Mouse (Mus musculus) lung, postnatal 10 days (tissue): ENCODE measurements around the gene Arid3b.

Experiments used
- DNase-seq: peaks from one replicate; pipeline ENCODE4 v3.0.0; 2021

Arid3b gene

GRCm38 (mm10) chr9:57829812-57830557, 6.6 kb downstream of the Arid3b start:
- DNase-seq, result no peak

- DNase-seq, result no peak
These were observed 13.2 kb downstream of the Arid3b start for GRCm38 (mm10) chr9:57823397-57823796.

DNA sequence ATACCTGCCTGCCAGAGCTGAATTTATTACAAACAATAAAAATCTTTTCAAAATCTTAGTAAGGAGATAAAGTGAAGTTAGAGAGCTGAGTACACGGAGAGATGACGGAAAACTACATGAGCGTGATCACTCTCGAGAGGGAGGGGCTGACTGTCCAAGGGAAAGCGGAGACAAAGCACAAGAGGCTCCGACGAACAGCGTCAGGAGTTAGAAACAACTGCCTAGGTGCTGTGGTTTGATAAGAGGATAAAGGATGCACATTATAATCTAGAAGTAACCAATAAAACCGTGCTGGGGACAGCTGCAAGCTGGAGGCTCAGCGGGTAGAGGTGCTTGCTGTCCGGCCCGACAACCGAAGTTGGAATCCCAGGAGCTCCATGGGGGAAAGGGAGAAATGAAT, 13.8 kb downstream of the Arid3b start:
- DNase-seq, result no peak

GRCm38 (mm10) chr9:57820186-57821080, 16.2 kb downstream of the Arid3b start:
- no peak for DNase-seq

- peak; percentile 68 for DNase-seq
These were observed 19.3 kb downstream of the Arid3b start for GRCm38 (mm10) chr9:57817220-57817667.

GRCm38 (mm10) chr9:57814866-57815265, 21.7 kb downstream of the Arid3b start:
- peak; percentile 36 for DNase-seq

- DNase-seq, result no peak
These were observed 22.6 kb downstream of the Arid3b start for GRCm38 (mm10) chr9:57814014-57814413.

DNA sequence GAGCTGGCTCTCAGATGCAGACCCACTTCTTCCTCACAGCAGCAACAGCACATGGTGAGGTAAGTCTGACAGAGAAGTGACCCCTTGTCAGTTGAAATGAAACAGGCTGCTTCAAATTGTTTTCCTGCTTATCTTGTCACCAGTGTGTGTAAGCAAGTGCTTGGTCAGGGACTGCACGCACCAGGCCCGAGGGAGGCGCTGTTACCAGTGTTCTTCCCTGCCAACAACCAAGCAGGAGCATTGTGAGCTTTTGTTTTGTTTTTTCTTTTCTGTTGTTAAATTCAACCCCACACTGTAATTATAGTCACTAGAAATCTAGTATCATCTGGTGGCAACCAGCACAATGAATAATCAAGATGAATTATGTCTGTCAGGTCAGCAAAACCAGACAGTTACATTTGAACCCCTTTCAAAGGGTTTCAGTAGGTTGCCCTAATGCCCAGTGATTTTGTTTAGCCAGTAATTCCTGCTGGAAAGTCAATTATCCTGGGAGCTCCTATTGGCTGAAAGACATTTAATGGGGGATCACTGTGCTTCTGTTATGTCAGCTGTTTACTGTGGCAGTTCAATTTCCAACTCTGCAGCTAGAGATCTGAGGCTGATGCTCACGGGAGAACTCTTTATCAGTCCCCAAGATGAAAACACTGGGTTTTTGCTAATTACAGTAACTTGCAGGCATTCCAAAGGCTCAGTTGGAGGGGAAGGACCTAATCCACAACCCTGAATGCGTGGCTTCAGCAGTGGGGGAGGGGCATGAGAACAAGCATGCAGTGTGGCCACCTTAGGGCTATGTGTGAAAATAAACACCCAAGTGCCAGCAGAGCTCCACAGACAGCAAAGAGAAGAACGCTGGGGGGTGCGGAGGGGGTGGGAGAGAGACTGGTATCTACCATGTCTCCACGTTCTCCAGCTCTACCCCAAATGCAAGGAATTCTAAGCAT, 24.5 kb downstream of the Arid3b start:
- DNase-seq, result no peak

GRCm38 (mm10) chr9:57810691-57811090, 25.9 kb downstream of the Arid3b start:
- DNase-seq, result no peak

DNA sequence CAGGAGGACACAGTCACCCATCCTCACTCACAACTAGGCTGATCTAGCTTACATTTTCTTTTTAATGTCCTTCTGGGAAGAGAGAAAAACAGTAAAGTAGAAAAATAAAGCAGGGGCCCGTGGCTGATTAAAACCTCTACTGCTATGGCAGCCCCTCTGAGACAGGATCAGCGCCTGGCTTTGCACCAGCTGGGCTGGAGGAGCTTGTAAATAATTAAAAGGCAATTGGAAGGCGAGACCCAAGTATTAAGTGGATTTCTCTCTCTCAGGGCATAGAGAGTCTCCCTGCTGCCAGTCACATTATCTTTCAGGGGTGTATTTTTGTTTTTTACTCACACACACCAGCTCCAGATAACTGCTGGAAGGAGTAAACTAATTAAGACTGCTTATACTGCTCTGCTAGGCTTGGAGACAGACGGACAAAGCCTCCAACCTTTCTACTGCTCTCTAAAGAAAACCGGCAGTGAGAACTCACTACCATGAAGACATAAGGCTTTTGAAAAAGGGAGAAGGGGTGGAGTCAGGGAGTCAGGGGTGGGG, 27.8 kb downstream of the Arid3b start:
- DNase-seq, result no peak

DNA sequence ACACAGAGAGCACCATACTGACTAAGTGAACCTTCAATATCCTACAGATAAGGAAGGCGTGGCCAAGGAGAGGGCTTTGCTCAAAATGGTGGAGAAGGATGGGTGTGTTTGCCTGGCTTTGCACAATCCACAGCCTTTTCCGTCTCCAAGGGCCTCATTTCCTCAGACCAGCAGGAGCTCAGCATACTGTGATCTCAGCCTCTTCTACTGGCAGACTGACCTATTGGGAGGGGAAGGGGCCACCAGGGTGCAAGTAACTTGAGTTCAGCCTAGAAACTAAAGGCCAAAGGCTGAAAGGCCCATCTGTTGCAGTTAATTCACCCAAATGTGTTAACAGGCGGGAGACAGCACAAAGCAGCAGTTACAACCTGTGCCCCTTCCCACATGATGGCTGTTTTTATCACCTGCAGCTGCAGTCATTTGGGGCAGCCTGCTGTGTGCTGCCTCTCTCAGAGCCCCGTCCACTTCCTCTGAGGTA, 29.4 kb downstream of the Arid3b start:
- no peak for DNase-seq

DNA sequence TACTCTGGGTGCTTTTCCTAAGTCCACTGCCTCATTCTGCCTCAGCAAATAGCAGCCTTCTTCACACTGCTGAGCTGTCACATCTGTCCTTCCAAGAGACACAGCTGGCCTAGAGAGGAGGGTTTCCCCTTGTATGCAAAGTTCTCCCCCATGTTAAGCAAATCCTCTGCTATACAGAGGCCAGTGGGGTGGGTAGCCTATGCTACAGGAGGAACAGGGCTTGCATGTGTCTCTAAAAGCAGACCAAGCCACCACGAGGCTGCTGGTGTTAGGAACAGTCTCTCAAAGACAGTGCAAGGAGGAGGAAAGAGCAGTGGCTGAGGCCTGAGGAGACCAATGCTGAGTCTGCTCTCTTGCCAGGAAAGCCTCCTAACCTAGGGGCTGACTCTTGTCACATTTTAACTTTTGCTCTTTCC, 30.5 kb downstream of the Arid3b start:
- no peak for DNase-seq

GRCm38 (mm10) chr9:57805087-57805737, 31.4 kb downstream of the Arid3b start:
- no peak for DNase-seq

DNA sequence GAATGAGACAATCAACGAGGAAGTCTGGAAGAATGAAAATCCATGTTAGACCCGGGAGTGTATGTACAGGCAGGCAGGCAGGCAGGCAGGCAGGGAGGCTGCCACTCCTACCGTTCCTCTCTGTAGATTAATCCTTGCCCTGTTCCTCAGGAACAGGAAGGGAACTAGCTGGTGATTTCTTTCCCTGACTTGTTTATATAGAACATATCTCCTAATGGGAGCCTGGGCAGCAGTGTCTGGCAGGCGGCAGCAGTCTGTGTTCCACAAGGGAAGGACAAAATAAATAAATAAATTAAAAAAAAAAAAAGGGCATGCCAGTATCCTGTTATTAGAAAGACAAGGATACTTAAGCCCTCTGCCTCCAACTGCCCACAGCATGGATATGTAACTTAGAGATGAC, 32.8 kb downstream of the Arid3b start:
- peak; percentile 55 for DNase-seq

- peak; percentile 30 for DNase-seq
These were observed 33.5 kb downstream of the Arid3b start for GRCm38 (mm10) chr9:57803047-57803446.

- DNase-seq, result peak; percentile 32
These were observed 36.1 kb downstream of the Arid3b start for GRCm38 (mm10) chr9:57800325-57800975.

GRCm38 (mm10) chr9:57798725-57799253, 37.8 kb downstream of the Arid3b start:
- peak; percentile 70 for DNase-seq

DNA sequence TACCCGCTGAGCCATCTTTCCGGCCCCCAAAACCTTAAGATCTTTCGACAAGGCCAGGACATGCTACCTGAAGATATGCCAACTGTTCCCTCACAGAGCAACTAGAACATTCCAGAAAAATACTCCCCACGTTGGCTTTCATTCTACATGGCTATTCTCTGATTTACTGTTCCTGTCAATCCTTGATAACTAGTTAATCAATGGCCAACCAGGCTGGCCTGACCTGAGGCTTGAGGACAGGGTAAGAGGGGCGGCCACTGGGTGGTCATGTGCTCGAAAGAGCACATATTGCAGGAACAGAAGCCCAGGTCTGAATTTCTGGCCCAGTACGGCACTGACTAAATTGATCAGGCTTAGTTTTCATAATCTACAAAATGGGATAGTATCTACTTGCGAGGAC, 39.1 kb downstream of the Arid3b start:
- DNase-seq, result no peak

DNA sequence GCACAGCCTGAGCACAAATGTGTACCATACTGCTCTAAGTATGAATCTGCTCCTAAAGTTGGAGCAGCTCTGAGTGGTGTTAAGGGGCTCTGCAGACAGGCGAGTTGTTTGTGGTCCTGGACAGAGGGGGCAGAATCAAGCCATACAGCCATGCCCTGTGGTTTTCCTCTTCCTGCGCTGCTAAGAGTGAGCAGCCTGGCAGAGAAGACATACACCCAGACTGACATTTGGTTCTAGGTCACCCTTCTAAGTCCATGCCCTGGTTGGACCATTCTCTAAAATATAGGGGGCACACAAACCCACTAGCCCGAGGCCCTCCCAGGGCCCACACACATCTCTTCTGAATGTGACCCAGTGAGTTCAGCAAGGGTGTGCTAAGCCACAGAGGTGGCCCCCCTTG, 46.9 kb downstream of the Arid3b start:
- DNase-seq, result no peak

DNA sequence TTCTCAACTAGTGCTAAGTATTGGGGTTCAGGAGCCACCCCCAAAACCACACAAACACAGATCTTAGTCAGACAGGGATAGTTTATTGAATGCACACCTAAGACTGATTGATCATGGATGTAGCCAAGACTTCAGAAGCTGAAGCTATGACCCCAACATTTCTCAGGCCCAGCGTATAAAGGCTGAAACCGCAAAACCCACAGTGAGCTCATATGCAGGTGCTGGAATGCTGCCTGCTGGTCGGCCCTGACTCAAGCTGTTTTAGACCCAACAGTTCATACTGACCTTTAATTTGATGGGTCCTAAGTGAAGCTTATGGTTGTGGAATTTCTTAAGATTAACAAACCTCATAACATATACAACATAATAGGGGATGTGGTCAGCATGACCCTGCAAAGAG, 53.9 kb downstream of the Arid3b start:
- no peak for DNase-seq

GRCm38 (mm10) chr9:57775736-57776135, 60.9 kb downstream of the Arid3b start:
- DNase-seq, result no peak
